Mouse (Mus musculus): ENCODE data around the gene Barhl2. TPM values are rescaled to one million over a fixed set of nuclear protein-coding genes. Genes with fewer than 3 reads are reported as not detected.

The Barhl2 gene
- polyA plus RNA-seq, 1 experiment from 2014 or later: 1.8 TPM

DNA sequence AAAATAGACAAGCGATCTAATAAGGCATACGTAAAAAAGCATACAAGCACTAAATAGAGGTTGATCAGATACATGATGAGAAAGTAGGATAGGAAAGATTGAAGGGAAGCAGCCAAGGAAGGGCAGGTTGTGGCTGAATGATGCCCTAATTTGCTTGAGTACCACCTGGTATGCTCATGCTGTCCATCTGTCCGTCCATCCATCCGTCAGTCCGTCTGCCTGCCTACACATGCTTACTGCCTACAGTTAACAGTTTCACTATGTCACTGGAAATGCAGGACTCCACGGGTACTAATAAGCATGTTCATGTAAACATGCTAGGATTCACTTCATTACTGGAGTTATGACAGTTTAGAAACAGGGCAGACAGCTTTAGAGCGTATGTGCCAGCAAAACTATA lies 19.1 kb downstream of the Barhl2 start:
- H3K36me3 ChIP-seq (ENCODE audit: poor library complexity, severe bottlenecking): no peaks in the 10 kb centered on the region
- H3K27me3 ChIP-seq: peaks cover 42% of the 10 kb centered on the region
- ATAC-seq: no peak
- H3K9ac ChIP-seq: no peak overlapping the region
- H3K4me3 ChIP-seq: no peak overlapping the region
- 93% methylated on average over 7 of the region's 7 CpGs for WGBS
- H3K4me1 ChIP-seq: peaks cover 4% of the 10 kb centered on the region
- no peak overlapping the region for H3K27ac ChIP-seq
- H3K4me2 ChIP-seq: no peak overlapping the region
- no peaks in the 10 kb centered on the region for H3K9me3 ChIP-seq (replicated peaks)

DNA sequence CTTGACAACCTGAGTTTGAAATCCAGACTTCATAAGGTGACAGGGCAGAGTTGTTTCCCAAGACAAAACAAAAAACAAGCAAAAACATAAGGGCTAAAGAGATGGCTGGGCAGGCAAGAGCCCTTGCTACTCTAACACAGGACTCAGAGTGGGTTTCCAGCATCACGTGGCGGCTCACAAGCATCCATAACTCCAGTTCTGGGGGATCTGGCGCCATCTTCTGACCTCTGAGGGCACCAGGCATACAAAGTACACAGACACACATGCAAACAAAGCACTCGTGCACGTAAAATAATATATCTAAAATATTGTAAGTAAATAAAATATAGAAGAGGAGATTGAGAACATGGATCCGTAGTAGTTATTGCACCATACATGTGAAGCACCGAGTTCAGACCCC lies 31.9 kb downstream of the Barhl2 start:
- H3K27me3 ChIP-seq: peaks cover 15% of the 10 kb centered on the region
- H3K36me3 ChIP-seq (ENCODE audit: poor library complexity, severe bottlenecking): no peaks in the 10 kb centered on the region
- H3K4me1 ChIP-seq: no peaks in the 10 kb centered on the region
- no peak overlapping the region for H3K27ac ChIP-seq
- no peak for ATAC-seq
- no peak overlapping the region for H3K4me3 ChIP-seq
- H3K4me2 ChIP-seq: no peak overlapping the region
- H3K9me3 ChIP-seq (replicated peaks): 0 out of 2 replicates have a peak, but pooled peaks cover 4% of the 10 kb centered on the region
- H3K9ac ChIP-seq: no peak overlapping the region
- 81% methylated on average over 7 of the region's 7 CpGs for WGBS

DNA sequence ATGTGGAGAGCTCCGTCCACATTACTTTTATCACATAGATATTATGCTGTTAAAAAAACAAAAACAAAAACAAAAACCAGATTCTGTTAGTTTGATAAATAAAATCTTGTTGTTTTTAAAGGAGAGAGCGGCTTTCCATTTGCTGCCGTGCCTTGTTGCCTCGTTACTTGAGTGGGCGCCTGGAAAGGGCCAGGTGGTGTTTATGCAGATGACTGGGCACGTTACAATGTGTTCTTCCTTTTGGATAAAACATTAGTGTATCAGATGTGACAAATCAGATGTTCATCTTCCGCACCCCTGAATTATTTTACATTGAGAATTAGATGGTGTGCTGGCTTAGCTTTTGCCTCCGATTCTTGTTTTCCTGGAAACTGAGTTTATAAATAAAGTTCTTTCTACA lies 37.1 kb downstream of the Barhl2 start:
- no peaks in the 10 kb centered on the region for H3K36me3 ChIP-seq (ENCODE audit: poor library complexity, severe bottlenecking)
- WGBS: 69% methylated on average over 8 of the region's 8 CpGs
- H3K27me3 ChIP-seq: peaks cover under 1% of the 10 kb centered on the region
- H3K9me3 ChIP-seq (replicated peaks): 0 out of 2 replicates have a peak, but pooled peaks cover 4% of the 10 kb centered on the region
- no peaks in the 10 kb centered on the region for H3K4me1 ChIP-seq
- peak; percentile 72; the same call in 1 of the 2 replicates for ATAC-seq
- no peak overlapping the region for H3K9ac ChIP-seq
- H3K27ac ChIP-seq: no peak overlapping the region
- no peak overlapping the region for H3K4me2 ChIP-seq
- H3K4me3 ChIP-seq: no peak overlapping the region

DNA sequence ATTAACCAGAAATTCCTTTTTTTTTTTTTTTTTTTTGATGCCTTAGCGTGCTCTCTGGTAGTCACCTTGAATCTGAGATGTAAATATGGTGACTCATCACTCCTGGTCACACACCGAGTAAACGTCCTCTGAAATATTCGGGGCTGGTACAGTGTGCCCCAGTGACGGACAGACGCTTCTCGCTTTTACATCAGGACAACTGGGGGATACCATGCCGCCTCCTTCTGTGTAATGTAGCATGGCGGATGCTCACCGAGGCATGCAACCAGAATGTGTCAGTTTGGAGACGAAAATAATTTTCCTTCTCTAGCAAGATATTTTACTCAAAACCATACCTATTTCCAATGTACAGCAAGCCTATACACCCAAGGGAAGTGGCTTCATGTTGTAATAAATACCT lies 37.6 kb downstream of the Barhl2 start:
- Histone ChIP-seq H3K9me3 (replicated peaks) (0 out of 2 replicates have a peak, but pooled peaks cover 4% of the 10 kb centered on the region), H3K4me3 (no peak overlapping the region), H3K9ac (no peak overlapping the region), H3K27me3 (peaks cover 4% of the 10 kb centered on the region), H3K27ac (no peak overlapping the region), H3K36me3 (ENCODE audit: poor library complexity, severe bottlenecking) (no peaks in the 10 kb centered on the region), H3K4me2 (no peak overlapping the region), H3K4me1 (no peaks in the 10 kb centered on the region)
- no peak for ATAC-seq
- 79% methylated on average over 11 of the region's 11 CpGs for WGBS

DNA sequence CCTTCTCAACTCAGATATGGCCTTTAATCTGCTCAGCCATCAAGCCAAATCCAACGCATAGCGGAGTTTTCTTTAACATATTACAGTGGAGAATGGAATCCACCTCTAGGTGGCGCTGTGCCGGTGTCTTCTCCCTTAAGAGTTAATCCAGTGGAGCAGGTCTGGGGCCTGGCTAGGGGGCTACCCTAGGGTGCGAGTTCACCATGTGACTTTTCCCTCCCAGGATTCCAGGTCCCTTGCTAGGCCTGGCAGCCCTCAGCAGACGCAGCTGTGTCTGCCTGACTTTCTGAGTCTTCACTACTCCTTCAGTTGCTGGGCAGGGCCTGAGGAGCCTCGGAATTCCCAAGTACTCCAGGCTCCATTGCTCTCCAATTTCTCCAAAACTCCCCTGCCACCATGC lies 40.8 kb downstream of the Barhl2 start:
- no peak for ATAC-seq

DNA sequence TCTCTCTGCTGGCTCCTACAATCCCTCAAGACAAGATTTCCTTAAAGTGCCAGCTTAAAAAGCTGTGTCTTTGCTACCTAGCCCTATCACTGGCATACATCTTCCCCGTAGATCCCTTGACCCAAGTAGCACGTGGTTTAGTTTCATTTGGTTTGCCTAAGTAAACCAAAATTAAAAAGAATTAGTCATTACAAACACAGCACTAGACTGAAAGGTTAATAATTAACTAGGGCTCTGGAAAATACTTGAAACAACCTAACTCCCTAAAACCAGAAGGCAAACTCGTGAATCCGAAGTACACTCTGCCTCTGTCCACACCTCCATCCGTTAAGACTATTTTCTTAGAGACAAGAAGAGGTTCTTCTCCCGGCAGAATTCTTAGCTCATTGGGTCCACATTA lies 41.4 kb downstream of the Barhl2 start:
- H3K4me2 ChIP-seq: no peak overlapping the region
- no peak for ATAC-seq
- no peaks in the 10 kb centered on the region for H3K4me1 ChIP-seq
- H3K4me3 ChIP-seq: no peak overlapping the region
- no peaks in the 10 kb centered on the region for H3K36me3 ChIP-seq (ENCODE audit: poor library complexity, severe bottlenecking)
- H3K27me3 ChIP-seq: peaks cover 4% of the 10 kb centered on the region
- no peak overlapping the region for H3K9ac ChIP-seq
- no peaks in the 10 kb centered on the region for H3K9me3 ChIP-seq (replicated peaks)
- 82% methylated on average over 6 of the region's 6 CpGs for WGBS
- H3K27ac ChIP-seq: no peak overlapping the region

More for the DNA sequence above, 40.8 kb downstream of the Barhl2 start:
- H3K27me3 ChIP-seq: peaks cover 4% of the 10 kb centered on the region
- H3K9ac ChIP-seq: no peak overlapping the region
- H3K4me1 ChIP-seq: no peaks in the 10 kb centered on the region
- H3K4me3 ChIP-seq: no peak overlapping the region
- H3K36me3 ChIP-seq (ENCODE audit: poor library complexity, severe bottlenecking): no peaks in the 10 kb centered on the region
- no peaks in the 10 kb centered on the region for H3K9me3 ChIP-seq (replicated peaks)
- H3K4me2 ChIP-seq: no peak overlapping the region
- WGBS: 32% methylated on average over 7 of the region's 7 CpGs
- H3K27ac ChIP-seq: no peak overlapping the region

DNA sequence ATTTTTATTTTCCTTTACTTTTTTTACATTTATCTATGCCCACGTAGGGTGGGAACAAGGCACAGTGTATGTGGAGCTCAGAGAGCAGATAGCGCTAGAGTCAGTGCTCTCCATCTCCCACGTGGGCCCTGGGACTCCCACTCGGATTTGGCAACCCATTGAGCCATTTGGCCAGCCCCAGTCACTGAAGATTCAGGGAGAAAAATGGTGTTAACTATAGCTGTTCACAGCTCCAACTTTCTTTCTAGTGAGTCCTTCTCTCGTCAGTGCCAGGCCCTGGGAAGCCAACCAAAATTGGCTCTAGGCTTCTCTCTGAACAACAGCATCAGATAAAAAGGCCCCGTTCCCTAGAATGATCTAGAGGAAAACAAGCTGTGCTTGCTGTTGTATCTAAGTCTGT lies 42.2 kb downstream of the Barhl2 start:
- Histone ChIP-seq H3K27me3 (peaks cover 4% of the 10 kb centered on the region), H3K27ac (no peak overlapping the region), H3K9me3 (replicated peaks) (no peaks in the 10 kb centered on the region), H3K4me2 (no peak overlapping the region), H3K4me1 (no peaks in the 10 kb centered on the region), H3K4me3 (no peak overlapping the region), H3K9ac (no peak overlapping the region), H3K36me3 (ENCODE audit: poor library complexity, severe bottlenecking) (no peaks in the 10 kb centered on the region)
- ATAC-seq: no peak
- WGBS: 76% methylated on average over 6 of the region's 6 CpGs

DNA sequence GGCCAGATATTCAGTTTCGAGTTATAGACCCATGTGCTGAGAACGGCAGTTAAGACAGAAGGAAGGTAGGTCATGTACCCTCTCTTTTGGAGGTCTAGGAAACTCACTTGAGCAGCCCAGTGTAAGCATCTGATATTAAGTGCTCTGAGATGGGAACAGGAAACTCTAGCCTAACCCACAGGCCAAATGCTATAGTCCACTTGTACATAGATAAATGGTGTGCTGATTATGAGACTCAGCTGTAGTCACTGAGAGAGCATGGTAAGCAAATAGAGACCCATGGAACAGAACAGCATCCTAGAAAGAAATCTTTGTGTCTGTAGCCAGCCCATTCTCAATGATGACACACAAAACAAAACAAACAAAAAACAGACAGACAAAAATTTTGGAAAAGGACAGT lies 55.2 kb downstream of the Barhl2 start:
- WGBS: 90% methylated on average over 2 of the region's 2 CpGs
- no peak overlapping the region for H3K4me3 ChIP-seq
- no peak overlapping the region for H3K4me2 ChIP-seq
- H3K4me1 ChIP-seq: no peaks in the 10 kb centered on the region
- H3K9me3 ChIP-seq (replicated peaks): no peaks in the 10 kb centered on the region
- no peaks in the 10 kb centered on the region for H3K36me3 ChIP-seq (ENCODE audit: poor library complexity, severe bottlenecking)
- no peak overlapping the region for H3K27ac ChIP-seq
- ATAC-seq: no peak
- no peak overlapping the region for H3K9ac ChIP-seq
- no peaks in the 10 kb centered on the region; the same call in 1 of the 2 replicates for H3K27me3 ChIP-seq

Other genes with a start within 250 kb of the Barhl2 start
- gene Gm17304, start 150.9 kb upstream of the Barhl2 start, polyA plus RNA-seq (2015; fragmentation: Nextera tagmentation; extraction: Ambion mirVana): not detected in 2 replicates
- 85.2 and 88.5 TPM in 2 replicates for gene Zfp644, start 239.1 kb upstream of the Barhl2 start, polyA plus RNA-seq (2015; fragmentation: Nextera tagmentation; extraction: Ambion mirVana)

Measured in forebrain, embryonic 13.5 days (tissue).